ENCODE assay signal across 12 mouse cellular contexts in the genomic region with DNA sequence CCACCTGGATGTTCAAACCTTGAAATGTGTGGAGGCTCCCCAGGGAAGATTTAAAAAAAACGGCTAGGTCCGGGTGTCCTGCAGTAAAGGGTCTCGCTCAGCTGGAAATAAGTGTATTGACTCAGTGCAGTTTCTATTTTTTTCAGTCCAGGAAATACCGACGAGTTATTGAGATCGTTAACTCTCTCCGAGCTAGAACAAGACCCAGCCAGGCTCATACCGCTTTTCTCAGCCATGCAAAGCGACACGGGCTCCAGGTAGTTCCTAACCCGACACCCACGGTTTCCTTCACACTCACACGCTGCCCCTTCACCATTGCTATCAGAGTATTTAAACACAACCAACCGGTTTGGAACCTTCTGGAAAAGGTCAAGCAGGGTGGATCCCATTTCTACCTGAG. TPM values are rescaled to one million over a fixed set of nuclear protein-coding genes. Genes with fewer than 3 reads are reported as not detected.
A peak's percentile ranks its signal among the peaks of the same experiment; 100 is the strongest.
DNase-seq lines count a peak whose midpoint lies in the region; ATAC-seq and TF ChIP-seq lines count a peak whose summit lies in the region.
"Had no signal": no experiment of that assay in that cellular context is flagged by ENCODE, and none has a peak within 500 bp of the region (broad histone marks: within the 10 kb centered on the region; RNA-seq: fewer than 3 reads in every experiment).

No protein-coding gene starts in this region.

- ATAC-seq in forebrain, postnatal 0 days, result no peak
- ATAC-seq in forebrain, embryonic 15.5 days (replicated peaks), result no peak
- ATAC-seq in kidney, embryonic 15.5 days (replicated peaks; ENCODE audit: low FRiP score), result no peak

- no peak for TF ChIP-seq POLR2A in brain, embryonic 14.5 days (IDR thresholded peaks at IDR 0.05; ENCODE audit: borderline replicate concordance, extremely low read depth, insufficient read depth, insufficient read length, poor library complexity, severe bottlenecking)

- no peak overlapping the region for H3K27ac ChIP-seq in forebrain, postnatal 0 days (ENCODE audit: low read depth, low read length)
- no peak overlapping the region for H3K27ac ChIP-seq in forebrain, embryonic 15.5 days (replicated peaks)
- H3K27ac ChIP-seq in kidney, embryonic 15.5 days, result peak overlapping the region; percentile 54; the same call in 1 of the 2 replicates
- H3K27ac ChIP-seq: forebrain, embryonic 12.5 days; liver, embryonic 13.5 days had no signal

- H3K4me1 ChIP-seq in forebrain, postnatal 0 days (ENCODE audit: insufficient read depth), result no peaks in the 10 kb centered on the region
- no peaks in the 10 kb centered on the region for H3K4me1 ChIP-seq in forebrain, embryonic 15.5 days
- H3K4me1 ChIP-seq in kidney, embryonic 15.5 days, result peaks cover 41% of the 10 kb centered on the region
- H3K4me1 ChIP-seq: forebrain, embryonic 12.5 days had no signal

- DNase-seq in forebrain, postnatal 0 days, result no peak
- no peak for DNase-seq in kidney, adult 11 months
- DNase-seq in brain, embryonic 14.5 days (ENCODE audit: low read depth), result peak; percentile 6
- DNase-seq in kidney, postnatal 14 days, result peak; percentile 29
- no peak for DNase-seq in right cerebral cortex, postnatal 14 days
- no peak for DNase-seq in urinary bladder, postnatal 4 days (ENCODE audit: low spot score in 2 of 2)
- DNase-seq: cerebellum, adult 2 months; liver, embryonic 13.5 days had no signal

- no peaks in the 10 kb centered on the region for H3K9me3 ChIP-seq in forebrain, postnatal 0 days (ENCODE audit: low read length)
- no peaks in the 10 kb centered on the region for H3K9me3 ChIP-seq in forebrain, embryonic 15.5 days
- H3K9me3 ChIP-seq in kidney, embryonic 15.5 days (replicated peaks), result no peaks in the 10 kb centered on the region
- H3K9me3 ChIP-seq: forebrain, embryonic 12.5 days; liver, embryonic 13.5 days had no signal

- no peaks in the 10 kb centered on the region for H3K36me3 ChIP-seq in forebrain, postnatal 0 days (ENCODE audit: insufficient read depth)
- H3K36me3 ChIP-seq in forebrain, embryonic 15.5 days, result no peaks in the 10 kb centered on the region
- no peaks in the 10 kb centered on the region for H3K36me3 ChIP-seq in kidney, embryonic 15.5 days
- H3K36me3 ChIP-seq: forebrain, embryonic 12.5 days; liver, embryonic 13.5 days had no signal

- H3K9ac ChIP-seq in forebrain, postnatal 0 days, result no peak overlapping the region
- H3K9ac ChIP-seq in forebrain, embryonic 15.5 days (replicated peaks), result no peak overlapping the region
- peak overlapping the region; percentile 23; the same call in 1 of the 2 replicates for H3K9ac ChIP-seq in kidney, embryonic 15.5 days
- H3K9ac ChIP-seq: forebrain, embryonic 12.5 days; liver, embryonic 13.5 days had no signal

- H3K4me2 ChIP-seq in forebrain, postnatal 0 days (ENCODE audit: low read depth), result peak overlapping the region; percentile 17; the same call in 1 of the 2 replicates
- H3K4me2 ChIP-seq in forebrain, embryonic 15.5 days (replicated peaks), result no peak overlapping the region
- H3K4me2 ChIP-seq in kidney, embryonic 15.5 days, result peak overlapping the region; percentile 57
- H3K4me2 ChIP-seq: forebrain, embryonic 12.5 days; liver, embryonic 13.5 days had no signal

- no peak for TF ChIP-seq CTCF in forebrain, postnatal 0 days (IDR thresholded peaks at IDR 0.05; ENCODE audit: low read depth)
- no peak for TF ChIP-seq CTCF in brain, embryonic 14.5 days (IDR thresholded peaks at IDR 0.05; ENCODE audit: borderline replicate concordance, extremely low read depth, insufficient read depth, insufficient read length)

- no peak overlapping the region for H3K4me3 ChIP-seq in forebrain, postnatal 0 days (ENCODE audit: low read depth, low read length)
- no peak overlapping the region for H3K4me3 ChIP-seq in forebrain, embryonic 15.5 days
- H3K4me3 ChIP-seq in kidney, embryonic 15.5 days (replicated peaks), result peak overlapping the region; percentile 30
- H3K4me3 ChIP-seq: forebrain, embryonic 12.5 days; liver, embryonic 13.5 days had no signal

- 48% methylated on average over 14 of the region's 14 CpGs for WGBS in forebrain, postnatal 0 days
- WGBS in forebrain, embryonic 15.5 days, result 55% methylated on average over 14 of the region's 14 CpGs
- WGBS in kidney, embryonic 15.5 days, result 15% methylated on average over 14 of the region's 14 CpGs

- no peaks in the 10 kb centered on the region for H3K27me3 ChIP-seq in forebrain, postnatal 0 days (ENCODE audit: insufficient read depth, low read length)
- no peaks in the 10 kb centered on the region for H3K27me3 ChIP-seq in forebrain, embryonic 15.5 days
- H3K27me3 ChIP-seq in kidney, embryonic 15.5 days, result 0 out of 2 replicates have a peak, but pooled peaks cover 4% of the 10 kb centered on the region
- H3K27me3 ChIP-seq: forebrain, embryonic 12.5 days had no signal

RNA-seq across cellular contexts. Expression of gene Hcar1, which starts 1.8 kb away (rescaled TPM):
- 0.62 and 1.00 TPM in 2 replicates for total RNA-seq in forebrain, postnatal 0 days (2014; rRNA removed)
- polyA plus RNA-seq in forebrain, postnatal 0 days (2015; fragmentation: Nextera tagmentation; extraction: Ambion mirVana), result 0.60 and 0.61 TPM in 2 replicates
- 0.24 and 0.29 TPM in 2 replicates for polyA plus RNA-seq in forebrain, embryonic 15.5 days (2015; fragmentation: Nextera tagmentation; extraction: Ambion mirVana)
- 2.0 TPM in 2 replicates for polyA plus RNA-seq in kidney, embryonic 15.5 days (2015; fragmentation: Nextera tagmentation; extraction: Ambion mirVana)
- polyA plus RNA-seq in brain, embryonic 14.5 days (2012; rRNA removed), result 0.23 and 0.48 TPM in 2 replicates
- total RNA-seq: ES-E14 had no signal

RNA-seq across cellular contexts. Expression of gene Hcar2, which starts 12.8 kb away (rescaled TPM):
- not detected in 2 replicates for total RNA-seq in forebrain, postnatal 0 days (2014; rRNA removed)
- not detected in 2 replicates for polyA plus RNA-seq in forebrain, postnatal 0 days (2015; fragmentation: Nextera tagmentation; extraction: Ambion mirVana)
- not detected in 2 replicates for polyA plus RNA-seq in forebrain, embryonic 15.5 days (2015; fragmentation: Nextera tagmentation; extraction: Ambion mirVana)
- 0.10 TPM in 1 of 2 replicates, not detected in the other for polyA plus RNA-seq in kidney, embryonic 15.5 days (2015; fragmentation: Nextera tagmentation; extraction: Ambion mirVana)
- polyA plus RNA-seq in brain, embryonic 14.5 days (2012; rRNA removed), result 0.07 and 0.30 TPM in 2 replicates
- total RNA-seq: ES-E14 had no signal
- polyA plus RNA-seq: forebrain, embryonic 12.5 days had no signal

RNA-seq across cellular contexts. Expression of gene Denr, which starts 28.9 kb away (rescaled TPM):
- 25.2 and 25.3 TPM in 2 replicates for total RNA-seq in forebrain, postnatal 0 days (2014; rRNA removed)
- 128 and 130 TPM in 2 replicates for polyA plus RNA-seq in forebrain, postnatal 0 days (2015; fragmentation: Nextera tagmentation; extraction: Ambion mirVana)
- 143 and 146 TPM in 2 replicates for polyA plus RNA-seq in forebrain, embryonic 15.5 days (2015; fragmentation: Nextera tagmentation; extraction: Ambion mirVana)
- 145 and 164 TPM in 2 replicates for polyA plus RNA-seq in kidney, embryonic 15.5 days (2015; fragmentation: Nextera tagmentation; extraction: Ambion mirVana)
- polyA plus RNA-seq in brain, embryonic 14.5 days (2012; rRNA removed), result 27.8 and 37.4 TPM in 2 replicates

RNA-seq across cellular contexts. Expression of gene Gm43518, which starts 49.2 kb away (rescaled TPM):
- 0.38 and 0.57 TPM in 2 replicates for total RNA-seq in forebrain, postnatal 0 days (2014; rRNA removed)
- polyA plus RNA-seq in forebrain, postnatal 0 days (2015; fragmentation: Nextera tagmentation; extraction: Ambion mirVana), result 0.30 and 1.2 TPM in 2 replicates
- polyA plus RNA-seq in forebrain, embryonic 15.5 days (2015; fragmentation: Nextera tagmentation; extraction: Ambion mirVana), result 1.8 and 3.7 TPM in 2 replicates
- polyA plus RNA-seq in kidney, embryonic 15.5 days (2015; fragmentation: Nextera tagmentation; extraction: Ambion mirVana), result 1.7 and 2.9 TPM in 2 replicates
- 1.4 and 2.3 TPM in 2 replicates for polyA plus RNA-seq in brain, embryonic 14.5 days (2012; rRNA removed)
- total RNA-seq: ES-E14 had no signal

RNA-seq across cellular contexts. Expression of gene Ccdc62, which starts 52.4 kb away (rescaled TPM):
- 3.6 and 3.7 TPM in 2 replicates for total RNA-seq in forebrain, postnatal 0 days (2014; rRNA removed)
- polyA plus RNA-seq in forebrain, postnatal 0 days (2015; fragmentation: Nextera tagmentation; extraction: Ambion mirVana), result 3.3 and 3.7 TPM in 2 replicates
- polyA plus RNA-seq in forebrain, embryonic 15.5 days (2015; fragmentation: Nextera tagmentation; extraction: Ambion mirVana), result 3.5 and 5.8 TPM in 2 replicates
- 6.0 and 6.9 TPM in 2 replicates for polyA plus RNA-seq in kidney, embryonic 15.5 days (2015; fragmentation: Nextera tagmentation; extraction: Ambion mirVana)
- 6.8 and 7.1 TPM in 2 replicates for polyA plus RNA-seq in brain, embryonic 14.5 days (2012; rRNA removed)

Comparison
In these comparisons a context has a peak if more than half of its experiments do, and no peak if none do; other contexts are left out.
1. DNase-seq: peak in brain, embryonic 14.5 days (single experiment) and kidney, postnatal 14 days (single experiment); none in forebrain, postnatal 0 days (single experiment), kidney, adult 11 months (single experiment), right cerebral cortex, postnatal 14 days (single experiment) and urinary bladder, postnatal 4 days (0 of 2).